Mouse (Mus musculus) small intestine, adult 2 months (tissue): ENCODE measurements around the gene Zfp622. TPM values are rescaled to one million over a fixed set of nuclear protein-coding genes. Genes with fewer than 3 reads are reported as not detected.

Experiments used
- H3K27ac ChIP-seq: fragments of 200-500 bp; 2 replicates; pipeline ENCODE4 v1.5.1; 2012; ENCODE audit warnings: low read depth, low read length, control low read depth, inconsistent platforms; ENCODE audit not compliant: insufficient read depth
- H3K27me3 ChIP-seq: fragments of 200-500 bp; 2 replicates; pipeline ENCODE4 v1.6.1; 2012; ENCODE audit warnings: mild to moderate bottlenecking, moderate library complexity, low read length, inconsistent platforms; ENCODE audit not compliant: control insufficient read depth, insufficient read depth
- H3K36me3 ChIP-seq: fragments of 200-500 bp; 2 replicates; pipeline ENCODE4 v1.6.1; 2012; ENCODE audit warnings: mild to moderate bottlenecking, low read length, control low read depth, inconsistent platforms; ENCODE audit not compliant: control insufficient read depth, insufficient read depth
- H3K4me1 ChIP-seq: fragments of 200-500 bp; 2 replicates; pipeline ENCODE4 v1.6.1; 2012; ENCODE audit warnings: low read length, inconsistent platforms, mixed read lengths; ENCODE audit not compliant: control insufficient read depth, insufficient read depth, insufficient read length
- H3K4me3 ChIP-seq: fragments of 200-500 bp; 2 replicates; pipeline ENCODE4 v1.5.1; 2012; ENCODE audit warnings: low read depth, mild to moderate bottlenecking, control low read depth, inconsistent platforms, low read length, moderate library complexity
- CTCF ChIP-seq: fragments of 200-500 bp; IDR thresholded peaks from 2 replicates; pipeline ENCODE4 v1.5.1; 2012; ENCODE audit warnings: low read depth, mild to moderate bottlenecking, control low read depth, inconsistent platforms, low read length, moderate library complexity, mixed read lengths; ENCODE audit not compliant: insufficient replicate concordance, insufficient read length; ENCODE audit errors: extremely low read depth
- POLR2A ChIP-seq: fragments of 200-500 bp; IDR thresholded peaks from 2 replicates; pipeline ENCODE4 v1.6.1; 2012; ENCODE audit warnings: low read depth, mild to moderate bottlenecking, control low read depth, inconsistent platforms, low read length, moderate library complexity
- WGBS: fragments of 180-500 bp; shearing (Covaris S2); methylation state at CpG from one replicate; pipeline ENCODE4 v1.1.7; 2018; 5-methylcytosine and 5-hydroxymethylcytosine counted together
- polyA plus RNA-seq: library from polyadenylated mRNA; depleted of rRNA; stranded (reverse); fragments of >200 nt; gene quantifications from 2 replicates; pipeline ENCODE4 v1.2.3, GENCODE M21; 2012; rRNA removed

The Zfp622 gene
- polyA plus RNA-seq = 11.2 and 30.2 TPM in 2 replicates

DNA sequence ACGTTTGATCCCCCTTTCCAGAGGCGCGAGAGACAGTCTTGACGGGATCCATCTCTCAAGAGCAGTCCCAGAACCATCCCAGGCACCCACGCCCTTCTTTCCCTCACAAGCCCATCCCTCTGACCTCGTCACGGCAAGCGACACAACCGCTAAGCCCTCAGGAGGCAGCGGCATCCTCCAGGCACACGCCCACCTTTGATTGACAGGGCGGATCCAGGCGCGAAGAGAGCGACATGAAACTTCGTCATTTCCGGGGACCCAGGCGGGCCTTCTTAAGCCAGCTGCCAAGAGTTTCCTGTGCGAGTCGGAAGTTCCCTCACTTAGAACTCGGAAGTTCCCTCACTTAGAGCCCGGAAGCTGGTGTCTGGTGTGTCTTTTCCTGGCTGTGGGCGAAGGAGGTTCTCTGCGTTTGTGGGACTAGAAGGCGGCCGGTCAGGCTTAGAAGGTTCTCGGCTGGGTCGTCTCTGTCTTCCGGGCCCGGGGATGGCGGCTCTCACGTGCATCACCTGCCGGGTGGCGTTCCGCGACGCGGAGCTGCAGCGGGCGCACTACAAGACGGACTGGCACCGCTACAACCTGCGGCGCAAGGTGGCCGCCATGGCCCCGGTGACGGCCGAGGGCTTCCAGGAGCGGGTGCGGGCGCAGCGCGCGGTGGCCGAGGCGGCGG, at the start of gene Zfp622:
TSS of gene Zfp622 (plus strand) at position 300 of the 667 bp plus-strand sequence.
- TF ChIP-seq POLR2A (peak; percentile 80; the same call in 1 of the 2 replicates), CTCF (no peak)
- peak within 1 kb of the TSS; percentile 91 for H3K27ac ChIP-seq
- no peaks in the 10 kb centered on the region; the same call in 1 of the 2 replicates for H3K4me1 ChIP-seq
- WGBS = under 1% methylated on average over 57 of the region's 57 CpGs
- H3K4me3 ChIP-seq = peak within 1 kb of the TSS; percentile 94
- H3K27me3 ChIP-seq = no peaks in the 10 kb centered on the region
- H3K36me3 ChIP-seq = peaks cover 12% of the 10 kb centered on the region

DNA sequence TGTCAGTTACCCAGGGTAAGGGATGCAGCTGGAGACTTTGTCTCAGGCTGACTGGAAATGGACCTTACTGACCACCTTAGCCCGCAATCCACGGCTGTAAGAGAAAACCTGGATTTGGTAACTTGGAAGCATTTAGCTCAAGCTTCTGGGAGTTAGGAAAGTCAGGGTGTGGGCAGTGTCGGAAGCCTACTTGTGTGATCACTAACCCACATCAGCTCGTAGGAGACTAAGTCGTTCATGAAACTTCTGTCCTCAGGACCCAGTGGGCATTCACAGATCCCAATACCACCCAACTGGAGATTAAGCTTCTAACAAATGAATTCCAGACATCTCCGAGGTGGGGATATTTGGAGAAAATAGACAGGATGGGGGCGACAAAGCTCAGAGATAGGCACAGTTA, 49.8 kb upstream of the Zfp622 start:
- H3K4me3 ChIP-seq = no peak overlapping the region
- H3K27ac ChIP-seq = no peak overlapping the region
- H3K36me3 ChIP-seq = no peaks in the 10 kb centered on the region
- no peaks in the 10 kb centered on the region for H3K27me3 ChIP-seq
- no peak for TF ChIP-seq POLR2A
- TF ChIP-seq CTCF = no peak
- peaks cover 18% of the 10 kb centered on the region; the same call in 1 of the 2 replicates for H3K4me1 ChIP-seq
- WGBS = 93% methylated on average over 7 of the region's 7 CpGs

DNA sequence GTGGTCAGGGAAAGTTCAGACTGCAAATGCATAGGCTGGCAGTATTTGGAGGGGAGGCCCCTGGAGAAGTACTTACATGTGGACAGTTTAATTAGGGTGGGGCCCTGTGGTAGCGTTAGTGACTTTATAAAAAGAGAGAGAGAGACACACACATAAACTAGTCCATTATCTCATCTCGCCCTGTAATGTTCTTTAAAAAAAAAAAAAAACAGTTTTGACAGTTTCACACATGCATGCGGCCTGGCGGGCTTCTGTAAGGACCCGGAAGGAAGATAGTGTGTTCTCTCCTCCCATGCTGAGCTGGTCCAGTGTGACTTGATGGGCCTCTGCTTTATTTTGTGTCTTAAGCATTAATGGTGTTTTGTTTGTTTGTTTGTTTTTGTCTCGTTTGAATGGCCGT, 45.7 kb upstream of the Zfp622 start:
- Histone ChIP-seq H3K4me1 (peaks cover 16% of the 10 kb centered on the region), H3K27ac (no peak overlapping the region), H3K4me3 (no peak overlapping the region), H3K36me3 (no peaks in the 10 kb centered on the region), H3K27me3 (no peaks in the 10 kb centered on the region)
- WGBS = 87% methylated on average over 7 of the region's 7 CpGs
- TF ChIP-seq CTCF (no peak), POLR2A (no peak)

DNA sequence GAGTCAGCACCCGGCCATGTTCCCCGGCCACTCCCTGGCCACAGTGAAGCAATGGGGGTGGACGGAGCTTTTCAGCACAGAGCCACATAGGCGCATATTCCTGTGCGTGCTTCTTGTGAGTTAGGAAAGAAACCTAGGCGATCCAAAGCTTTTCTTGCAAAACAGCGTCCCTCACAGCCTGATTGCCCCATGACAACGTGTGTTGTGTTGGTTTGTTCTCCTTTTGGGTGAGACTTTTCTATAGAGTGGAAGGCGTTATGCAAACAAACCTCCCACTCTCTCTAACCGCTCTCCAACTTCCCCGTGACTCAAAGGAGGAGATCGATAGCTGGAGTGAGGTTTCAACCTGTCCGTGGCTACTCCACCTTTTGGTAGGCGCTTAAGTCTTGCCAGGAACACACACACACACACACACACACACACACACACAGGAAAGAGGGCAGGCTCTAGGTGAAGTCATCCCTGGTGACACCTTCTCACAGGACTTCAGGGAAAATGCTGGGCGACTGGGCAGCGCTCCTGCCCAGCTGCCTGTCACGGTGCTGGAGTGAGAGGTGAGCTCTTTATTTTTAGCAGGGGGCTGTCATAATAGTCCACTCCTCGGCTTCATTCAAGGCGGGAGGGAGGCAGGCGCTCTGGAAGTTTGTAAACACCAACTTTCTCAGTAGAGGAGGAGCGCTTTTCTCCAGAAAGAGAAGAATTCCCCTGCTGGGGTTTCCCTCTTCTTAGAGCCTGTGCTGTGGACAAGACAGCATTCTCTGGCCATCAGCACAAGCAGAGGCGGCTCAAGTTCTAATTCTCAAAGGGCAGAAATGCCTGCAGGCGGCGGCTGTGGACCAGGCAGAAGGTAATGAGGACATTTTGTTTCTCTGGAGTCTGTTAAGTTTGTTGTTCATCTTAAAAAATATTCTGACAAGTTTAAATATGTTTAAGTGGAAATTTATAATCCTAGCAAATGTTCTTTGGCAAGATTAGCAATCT, 43.5 kb upstream of the Zfp622 start:
- WGBS = 15% methylated on average over 24 of the region's 24 CpGs
- 0 out of 2 replicates have a peak, but pooled peaks have one; percentile 29 for TF ChIP-seq POLR2A
- no peak for TF ChIP-seq CTCF
- Histone ChIP-seq H3K4me3 (peak overlapping the region; percentile 62), H3K4me1 (peaks cover 17% of the 10 kb centered on the region), H3K27ac (peak overlapping the region; percentile 36), H3K27me3 (no peaks in the 10 kb centered on the region), H3K36me3 (no peaks in the 10 kb centered on the region)

DNA sequence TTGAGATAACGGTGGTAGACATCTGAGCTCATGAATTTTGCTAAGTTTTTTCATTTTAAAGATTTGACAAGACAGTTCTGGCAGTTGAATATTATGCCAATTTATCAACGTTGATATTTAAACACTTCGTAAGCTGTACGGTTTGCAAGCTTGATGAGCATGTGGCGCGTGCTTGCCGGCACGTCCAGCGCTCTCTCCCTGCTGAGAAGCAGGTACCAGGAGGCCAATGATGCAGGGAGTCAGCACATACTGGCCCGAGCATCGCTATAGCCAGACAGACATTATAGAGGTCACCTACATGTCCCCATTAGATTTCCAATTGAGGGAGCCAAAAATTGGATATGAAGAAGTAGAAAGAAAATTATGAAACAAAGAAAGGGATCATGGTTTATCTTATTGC, 42.7 kb upstream of the Zfp622 start:
- Histone ChIP-seq H3K27me3 (no peaks in the 10 kb centered on the region), H3K27ac (no peak overlapping the region), H3K4me1 (peaks cover 17% of the 10 kb centered on the region), H3K4me3 (peak overlapping the region; percentile 53), H3K36me3 (no peaks in the 10 kb centered on the region)
- no peak for TF ChIP-seq CTCF
- TF ChIP-seq POLR2A = no peak
- 62% methylated on average over 11 of the region's 11 CpGs for WGBS

DNA sequence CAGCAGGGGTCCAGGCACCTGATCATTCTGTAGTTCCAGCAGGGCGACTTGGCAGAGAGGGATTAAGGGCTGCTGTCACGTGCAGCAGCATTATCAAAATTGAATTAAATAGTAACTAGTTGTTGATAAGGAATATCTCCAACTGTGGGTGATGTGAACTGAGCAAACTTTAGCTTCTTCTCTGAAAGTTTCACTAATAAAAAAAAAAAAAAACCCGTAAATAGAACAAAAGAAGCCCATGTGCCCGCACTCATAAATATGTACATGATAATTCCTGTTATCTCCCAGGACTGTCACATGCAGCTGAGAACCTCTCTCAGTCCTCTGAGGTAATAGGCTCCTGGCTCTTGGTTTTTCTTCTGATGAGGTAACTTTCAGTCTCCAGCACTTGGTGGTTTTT, 41.8 kb upstream of the Zfp622 start:
- H3K27me3 ChIP-seq = no peaks in the 10 kb centered on the region
- peaks cover 13% of the 10 kb centered on the region for H3K4me1 ChIP-seq
- no peak for TF ChIP-seq POLR2A
- TF ChIP-seq CTCF = no peak
- peak overlapping the region; percentile 53 for H3K4me3 ChIP-seq
- H3K27ac ChIP-seq = 0 out of 2 replicates have a peak overlapping the region, but pooled peaks have one; percentile 22
- no peaks in the 10 kb centered on the region for H3K36me3 ChIP-seq
- 31% methylated on average over 4 of the region's 4 CpGs for WGBS

DNA sequence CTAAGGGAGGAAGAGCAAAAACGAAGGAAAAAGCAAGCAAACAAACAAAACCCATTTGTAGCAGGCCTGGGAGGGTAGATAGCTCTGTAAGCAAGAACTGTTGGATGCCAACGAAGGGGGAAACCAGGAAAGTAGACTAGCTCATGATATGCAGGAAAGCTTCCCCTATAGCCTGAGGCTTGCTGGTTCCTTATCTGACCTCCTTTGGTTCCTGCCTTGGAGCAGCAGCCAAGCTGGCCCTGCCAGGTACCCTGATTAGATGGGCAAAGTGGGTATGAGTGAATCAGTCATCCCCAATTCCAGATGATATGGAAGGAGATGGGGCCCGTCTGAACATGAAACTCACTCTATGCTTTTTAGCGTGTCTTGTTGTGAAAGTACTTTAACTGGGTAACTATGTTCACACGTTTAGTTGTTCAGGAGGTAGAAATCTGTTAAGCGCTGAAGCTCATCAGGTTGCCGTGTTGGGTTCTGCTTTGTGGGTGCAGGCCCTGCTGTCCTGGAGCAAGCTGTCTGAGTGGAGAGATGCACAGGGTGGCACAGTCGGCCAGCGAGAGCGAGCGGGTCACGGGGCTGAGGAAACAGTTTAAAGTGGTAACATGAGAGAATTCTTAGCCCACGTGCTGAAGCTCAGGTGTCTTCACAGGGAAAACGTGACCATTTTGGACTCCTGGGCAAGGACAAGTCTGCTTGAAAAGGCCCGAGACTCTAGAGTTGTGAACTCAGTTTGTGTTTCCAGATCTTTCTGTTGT, 40.6 kb upstream of the Zfp622 start:
- Histone ChIP-seq H3K4me3 (no peak overlapping the region), H3K36me3 (no peaks in the 10 kb centered on the region), H3K27me3 (no peaks in the 10 kb centered on the region), H3K27ac (no peak overlapping the region), H3K4me1 (peaks cover 13% of the 10 kb centered on the region)
- WGBS = 86% methylated on average over 15 of the region's 15 CpGs
- TF ChIP-seq CTCF = no peak
- TF ChIP-seq POLR2A = no peak
